Mouse (Mus musculus): ENCODE measurements at regions not wholly inside any gene's neighbourhood (a gene's known extent, or its start where the extent isn't known, plus 50 kb on each side); places are given as distances from the start of the nearest gene placed in this dataset.

DNA sequence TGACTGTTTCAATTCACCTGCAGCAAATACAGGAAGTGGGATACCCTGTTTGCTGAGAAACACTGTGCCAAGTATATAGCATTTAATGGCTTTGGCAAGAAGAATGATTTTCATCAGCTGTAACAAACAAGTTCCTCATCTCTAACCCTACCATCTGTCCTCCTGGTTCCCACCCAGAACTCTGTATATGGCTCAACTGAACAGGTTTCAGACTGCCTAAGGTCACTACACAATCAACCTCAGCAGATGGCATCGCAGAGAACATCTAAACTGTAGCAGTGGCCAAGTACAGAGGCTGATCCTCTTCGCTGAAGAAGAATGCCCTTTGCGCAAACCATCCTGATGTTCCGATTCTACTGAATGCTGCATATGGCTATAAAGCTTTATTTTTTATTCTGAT lies 668.8 kb upstream of the Foxg1 start:
- Histone ChIP-seq H3K27me3 (ENCODE audit: control insufficient read depth, insufficient read depth, low read length) (no peaks in the 10 kb centered on the region), H3K27ac (ENCODE audit: insufficient read depth, low read length) (no peak overlapping the region), H3K4me3 (replicated peaks; ENCODE audit: insufficient read depth, low read depth, low read length) (no peak overlapping the region), H3K4me1 (ENCODE audit: control insufficient read depth, insufficient read depth, low read length) (no peaks in the 10 kb centered on the region)
- DNase-seq: peak in 1 of 2 experiments; percentile 41
- TF ChIP-seq CTCF (IDR thresholded peaks at IDR 0.05; ENCODE audit: borderline replicate concordance, insufficient read depth, low read depth, low read length) (no peak), POLR2A (IDR thresholded peaks at IDR 0.05; ENCODE audit: borderline replicate concordance, insufficient read depth, low read length) (no peak)
- 14% methylated on average over 4 of the region's 4 CpGs for WGBS

DNA sequence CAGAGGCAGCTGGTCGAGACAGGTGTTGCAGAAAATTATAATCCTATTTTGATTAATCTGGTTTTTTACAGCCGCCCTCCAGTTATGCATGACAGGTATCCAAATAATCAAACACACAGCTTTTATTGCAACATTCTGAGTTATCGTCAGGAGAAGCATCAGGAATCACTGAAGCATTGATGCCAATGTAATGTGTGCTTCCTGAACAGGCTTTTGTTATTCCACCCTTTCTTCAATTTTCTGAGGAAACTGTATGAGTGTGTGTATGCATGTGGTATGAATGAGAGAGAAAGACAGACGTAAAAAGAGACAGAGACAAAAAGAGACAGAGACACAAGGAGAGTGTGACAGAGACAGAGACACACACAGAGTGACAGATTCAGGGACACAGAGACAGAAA lies 652.6 kb upstream of the Foxg1 start:
- Histone ChIP-seq H3K27me3 (ENCODE audit: control insufficient read depth, insufficient read depth, low read length) (no peaks in the 10 kb centered on the region), H3K27ac (ENCODE audit: insufficient read depth, low read length) (no peak overlapping the region), H3K4me1 (ENCODE audit: control insufficient read depth, insufficient read depth, low read length) (no peaks in the 10 kb centered on the region), H3K4me3 (replicated peaks; ENCODE audit: insufficient read depth, low read depth, low read length) (no peak overlapping the region)
- 20% methylated on average over 4 of the region's 4 CpGs for WGBS
- TF ChIP-seq POLR2A (IDR thresholded peaks at IDR 0.05; ENCODE audit: borderline replicate concordance, insufficient read depth, low read length) (no peak), CTCF (IDR thresholded peaks at IDR 0.05; ENCODE audit: borderline replicate concordance, insufficient read depth, low read depth, low read length) (no peak)
- no peak for DNase-seq

DNA sequence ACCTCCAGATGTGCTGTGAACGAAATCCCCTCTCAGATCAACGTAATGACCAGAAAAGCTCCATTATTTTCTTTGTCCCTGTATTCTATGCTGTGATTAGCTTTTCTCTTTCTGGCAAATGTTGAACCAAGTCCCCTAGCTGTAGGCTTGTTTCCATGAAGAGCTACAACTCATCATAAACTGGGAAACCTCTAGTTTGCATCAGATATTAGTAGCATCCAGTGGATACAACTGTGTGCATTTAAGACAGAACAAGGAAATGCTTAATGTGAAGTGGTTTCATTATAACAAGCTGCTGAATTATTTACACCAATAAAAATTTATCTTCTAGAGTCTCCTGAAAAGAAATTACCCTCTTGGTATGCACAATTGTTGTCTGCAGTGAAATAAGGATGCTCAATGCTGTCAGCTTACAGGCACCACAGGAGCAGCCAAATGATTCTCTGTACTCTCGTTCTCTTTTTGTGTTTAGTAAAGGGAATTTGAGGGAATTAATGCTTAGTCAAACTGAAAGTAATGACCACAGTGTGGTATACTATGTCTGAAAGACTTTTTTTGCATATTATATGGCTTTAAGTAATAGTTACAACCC lies 623.6 kb upstream of the Foxg1 start:
- TF ChIP-seq CTCF (IDR thresholded peaks at IDR 0.05; ENCODE audit: borderline replicate concordance, insufficient read depth, low read depth, low read length): no peak
- TF ChIP-seq POLR2A (IDR thresholded peaks at IDR 0.05; ENCODE audit: borderline replicate concordance, insufficient read depth, low read length): no peak
- Histone ChIP-seq H3K27me3 (ENCODE audit: control insufficient read depth, insufficient read depth, low read length) (no peaks in the 10 kb centered on the region; the same call in 1 of the 2 replicates), H3K4me1 (ENCODE audit: control insufficient read depth, insufficient read depth, low read length) (no peaks in the 10 kb centered on the region), H3K4me3 (replicated peaks; ENCODE audit: insufficient read depth, low read depth, low read length) (no peak overlapping the region), H3K27ac (ENCODE audit: insufficient read depth, low read length) (no peak overlapping the region)
- WGBS: 78% methylated on average over 3 of the region's 3 CpGs
- DNase-seq: no peak

Data from cerebellum, adult 2 months (tissue).